ENCODE assay signal across 27 mouse cellular contexts in genomic region chr5:134983111-134983510, GRCm38 (mm10). TPM values are rescaled to one million over a fixed set of nuclear protein-coding genes. Genes with fewer than 3 reads are reported as not detected.
A peak's percentile ranks its signal among the peaks of the same experiment; 100 is the strongest.
DNase-seq lines count a peak whose midpoint lies in the region; ATAC-seq and TF ChIP-seq lines count a peak whose summit lies in the region.
"Had no signal": no experiment of that assay in that cellular context is flagged by ENCODE, and none has a peak within 500 bp of the region (broad histone marks: within the 10 kb centered on the region; RNA-seq: fewer than 3 reads in every experiment).

No protein-coding gene starts in this region.

- TF ChIP-seq CTCF in small intestine, adult 2 months (IDR thresholded peaks at IDR 0.05; ENCODE audit: extremely low read depth, insufficient read length, insufficient replicate concordance, low read depth, low read length) = no peak
- TF ChIP-seq CTCF in cerebellum, adult 2 months (IDR thresholded peaks at IDR 0.05; ENCODE audit: borderline replicate concordance, insufficient read depth, low read depth, low read length) = no peak

- H3K4me2 ChIP-seq in limb, embryonic 11.5 days (ENCODE audit: low read depth, severe bottlenecking) = no peak overlapping the region
- no peak overlapping the region for H3K4me2 ChIP-seq in midbrain, embryonic 11.5 days
- H3K4me2 ChIP-seq in midbrain, embryonic 14.5 days (ENCODE audit: low read length) = no peak overlapping the region
- H3K4me2 ChIP-seq: embryonic facial prominence, embryonic 12.5 days; embryonic facial prominence, embryonic 15.5 days; forebrain, embryonic 12.5 days; forebrain, embryonic 15.5 days; heart, embryonic 12.5 days; heart, embryonic 15.5 days; hindbrain, embryonic 13.5 days had no signal

- no peak for ATAC-seq in limb, embryonic 11.5 days (ENCODE audit: insufficient number of reproducible peaks, low FRiP score, low TSS enrichment, low read depth)
- no peak for ATAC-seq in midbrain, embryonic 11.5 days (ENCODE audit: low FRiP score)
- no peak for ATAC-seq in midbrain, embryonic 14.5 days (ENCODE audit: low FRiP score, low TSS enrichment)
- ATAC-seq: activated CD4-positive, CD25-positive, alpha-beta regulatory T cell, adult 4 months; CD4-positive, CD25-positive, alpha-beta regulatory T cell, adult 4 months; forebrain, embryonic 15.5 days; hindbrain, embryonic 16.5 days had no signal

- H3K27me3 ChIP-seq in limb, embryonic 11.5 days (ENCODE audit: control insufficient read depth, insufficient read depth, low read length) = peaks cover 44% of the 10 kb centered on the region
- H3K27me3 ChIP-seq in limb, embryonic 10.5 days (ENCODE audit: low read depth, poor library complexity, severe bottlenecking) = peaks cover 52% of the 10 kb centered on the region
- peaks cover 34% of the 10 kb centered on the region for H3K27me3 ChIP-seq in midbrain, embryonic 11.5 days (ENCODE audit: control insufficient read depth, insufficient read depth, low read length)
- peaks cover 33% of the 10 kb centered on the region for H3K27me3 ChIP-seq in midbrain, embryonic 14.5 days (ENCODE audit: control insufficient read depth, insufficient read depth, low read length)
- H3K27me3 ChIP-seq in small intestine, adult 2 months (ENCODE audit: control insufficient read depth, insufficient read depth, low read length) = peaks cover 4% of the 10 kb centered on the region; the same call in 1 of the 2 replicates
- no peaks in the 10 kb centered on the region; the same call in 1 of the 2 replicates for H3K27me3 ChIP-seq in cerebellum, adult 2 months (ENCODE audit: control insufficient read depth, insufficient read depth, low read length)

- 94% methylated on average over 1 of the region's 1 CpGs for WGBS in limb, embryonic 11.5 days
- 95% methylated on average over 1 of the region's 1 CpGs for WGBS in limb, embryonic 10.5 days
- WGBS in midbrain, embryonic 11.5 days = 94% methylated on average over 1 of the region's 1 CpGs
- 94% methylated on average over 1 of the region's 1 CpGs for WGBS in midbrain, embryonic 14.5 days
- WGBS in small intestine, adult 2 months = 40% methylated on average over 1 of the region's 1 CpGs
- WGBS in cerebellum, adult 2 months = 100% methylated on average over 1 of the region's 1 CpGs

- 0 out of 2 replicates have a peak overlapping the region, but pooled peaks have one; percentile 21 for H3K27ac ChIP-seq in limb, embryonic 11.5 days (replicated peaks; ENCODE audit: low read depth, low read length)
- H3K27ac ChIP-seq in limb, embryonic 10.5 days = no peak overlapping the region
- H3K27ac ChIP-seq in midbrain, embryonic 11.5 days (ENCODE audit: low read depth, low read length) = no peak overlapping the region
- no peak overlapping the region for H3K27ac ChIP-seq in midbrain, embryonic 14.5 days (replicated peaks; ENCODE audit: low read depth, low read length)
- no peak overlapping the region for H3K27ac ChIP-seq in small intestine, adult 2 months (ENCODE audit: insufficient read depth, low read depth, low read length)
- H3K27ac ChIP-seq in cerebellum, adult 2 months (ENCODE audit: insufficient read depth, low read length) = no peak overlapping the region
- H3K27ac ChIP-seq: embryonic facial prominence, embryonic 15.5 days; forebrain, embryonic 12.5 days; forebrain, embryonic 15.5 days; heart, embryonic 15.5 days; hindbrain, embryonic 13.5 days had no signal

- H3K36me3 ChIP-seq in limb, embryonic 11.5 days (ENCODE audit: control insufficient read depth, insufficient read depth, low read length) = no peaks in the 10 kb centered on the region
- H3K36me3 ChIP-seq in limb, embryonic 10.5 days = no peaks in the 10 kb centered on the region
- no peaks in the 10 kb centered on the region for H3K36me3 ChIP-seq in midbrain, embryonic 11.5 days (ENCODE audit: control insufficient read depth, insufficient read depth, low read length)
- no peaks in the 10 kb centered on the region for H3K36me3 ChIP-seq in midbrain, embryonic 14.5 days (ENCODE audit: control insufficient read depth, insufficient read depth, low read length)
- H3K36me3 ChIP-seq in small intestine, adult 2 months (ENCODE audit: control insufficient read depth, insufficient read depth, low read length) = no peaks in the 10 kb centered on the region
- H3K36me3 ChIP-seq: embryonic facial prominence, embryonic 12.5 days; embryonic facial prominence, embryonic 15.5 days; forebrain, embryonic 12.5 days; forebrain, embryonic 15.5 days; heart, embryonic 12.5 days; heart, embryonic 15.5 days; hindbrain, embryonic 10.5 days; hindbrain, embryonic 13.5 days had no signal

- H3K4me1 ChIP-seq in limb, embryonic 11.5 days (ENCODE audit: control insufficient read depth, insufficient read depth, low read length) = peaks cover 10% of the 10 kb centered on the region
- peaks cover 17% of the 10 kb centered on the region for H3K4me1 ChIP-seq in limb, embryonic 10.5 days
- H3K4me1 ChIP-seq in midbrain, embryonic 11.5 days (ENCODE audit: control insufficient read depth, insufficient read depth, low read length) = peaks cover 11% of the 10 kb centered on the region; the same call in 1 of the 2 replicates
- peaks cover 13% of the 10 kb centered on the region; the same call in 1 of the 2 replicates for H3K4me1 ChIP-seq in midbrain, embryonic 14.5 days (ENCODE audit: control insufficient read depth, insufficient read depth, low read length)
- H3K4me1 ChIP-seq in small intestine, adult 2 months (ENCODE audit: control insufficient read depth, insufficient read depth, insufficient read length, low read length) = peaks cover 29% of the 10 kb centered on the region
- H3K4me1 ChIP-seq in cerebellum, adult 2 months (ENCODE audit: control insufficient read depth, insufficient read depth, low read length) = no peaks in the 10 kb centered on the region

- H3K9me3 ChIP-seq in limb, embryonic 11.5 days (ENCODE audit: control insufficient read depth, low read length) = no peaks in the 10 kb centered on the region
- H3K9me3 ChIP-seq in limb, embryonic 10.5 days (replicated peaks) = no peaks in the 10 kb centered on the region
- no peaks in the 10 kb centered on the region for H3K9me3 ChIP-seq in midbrain, embryonic 11.5 days (ENCODE audit: control insufficient read depth, low read length)
- H3K9me3 ChIP-seq in midbrain, embryonic 14.5 days (ENCODE audit: control insufficient read depth, low read length) = no peaks in the 10 kb centered on the region
- H3K9me3 ChIP-seq: embryonic facial prominence, embryonic 12.5 days; embryonic facial prominence, embryonic 15.5 days; forebrain, embryonic 12.5 days; forebrain, embryonic 15.5 days; heart, embryonic 12.5 days; heart, embryonic 15.5 days; hindbrain, embryonic 10.5 days; hindbrain, embryonic 13.5 days had no signal

- no peak overlapping the region for H3K4me3 ChIP-seq in limb, embryonic 11.5 days (ENCODE audit: low read depth, low read length)
- no peak overlapping the region for H3K4me3 ChIP-seq in limb, embryonic 10.5 days
- no peak overlapping the region for H3K4me3 ChIP-seq in midbrain, embryonic 11.5 days (ENCODE audit: low read depth, low read length)
- no peak overlapping the region for H3K4me3 ChIP-seq in midbrain, embryonic 14.5 days (replicated peaks; ENCODE audit: low read depth, low read length)
- no peak overlapping the region for H3K4me3 ChIP-seq in small intestine, adult 2 months (ENCODE audit: low read depth, low read length)
- no peak overlapping the region for H3K4me3 ChIP-seq in cerebellum, adult 2 months (replicated peaks; ENCODE audit: insufficient read depth, low read depth, low read length)
- H3K4me3 ChIP-seq: embryonic facial prominence, embryonic 12.5 days; embryonic facial prominence, embryonic 15.5 days; forebrain, embryonic 12.5 days; forebrain, embryonic 15.5 days; heart, embryonic 12.5 days; heart, embryonic 15.5 days; hindbrain, embryonic 10.5 days; hindbrain, embryonic 13.5 days had no signal

- no peak overlapping the region for H3K9ac ChIP-seq in limb, embryonic 11.5 days (ENCODE audit: low read length)
- H3K9ac ChIP-seq in midbrain, embryonic 11.5 days (ENCODE audit: low read length) = no peak overlapping the region
- no peak overlapping the region for H3K9ac ChIP-seq in midbrain, embryonic 14.5 days (replicated peaks; ENCODE audit: low read length)
- H3K9ac ChIP-seq: embryonic facial prominence, embryonic 12.5 days; embryonic facial prominence, embryonic 15.5 days; forebrain, embryonic 12.5 days; forebrain, embryonic 15.5 days; heart, embryonic 12.5 days; heart, embryonic 15.5 days had no signal

- peak; percentile 19; the same call in 1 of the 2 replicates for TF ChIP-seq POLR2A in small intestine, adult 2 months (IDR thresholded peaks at IDR 0.05; ENCODE audit: low read depth, low read length)
- TF ChIP-seq POLR2A in cerebellum, adult 2 months (IDR thresholded peaks at IDR 0.05; ENCODE audit: borderline replicate concordance, insufficient read depth, low read length) = no peak

- no peak for DNase-seq in limb, embryonic 11.5 days (ENCODE audit: low spot score)
- DNase-seq in limb, embryonic 10.5 days (ENCODE audit: low spot score) = no peak
- peak; percentile 49 for DNase-seq in midbrain, embryonic 11.5 days (ENCODE audit: low spot score, missing footprints)
- no peak for DNase-seq in midbrain, embryonic 14.5 days
- DNase-seq in cerebellum, adult 2 months = no peak
- DNase-seq: adrenal gland, postnatal 10 days; adrenal gland, postnatal 36 days; cerebellum, adult 18-20 months; cerebellum, adult 9-11 months; cerebellum, postnatal 25 days; gastrocnemius, postnatal 25 days; heart, adult 18-20 months; heart, postnatal 10 days; heart, postnatal 36 days had no signal

RNA-seq across cellular contexts. Expression of gene Cldn3, which starts 2.9 kb away (rescaled TPM):
- polyA plus RNA-seq in limb, embryonic 11.5 days (2014; fragmentation: Nextera tagmentation; extraction: Ambion mirVana) = 3.4 and 4.3 TPM in 2 replicates
- 8.3 and 10.3 TPM in 2 replicates for polyA plus RNA-seq in limb, embryonic 10.5 days (2016; fragmentation: Nextera tagmentation; extraction: Ambion mirVana)
- 0.59 and 1.4 TPM in 2 replicates for polyA plus RNA-seq in midbrain, embryonic 11.5 days (2014; fragmentation: Nextera tagmentation; extraction: Ambion mirVana)
- 0.81 and 1.3 TPM in 2 replicates for polyA plus RNA-seq in midbrain, embryonic 14.5 days (2014; fragmentation: Nextera tagmentation; extraction: Ambion mirVana)
- polyA plus RNA-seq in small intestine, adult 2 months (2012; rRNA removed) = 1,043 and 2,448 TPM in 2 replicates
- 0.52 and 0.67 TPM in 2 replicates for polyA plus RNA-seq in cerebellum, adult 2 months (2012; rRNA removed)
- polyA plus RNA-seq: activated CD4-positive, CD25-positive, alpha-beta regulatory T cell, adult 4 months; C2C12; CD4-positive, CD25-positive, alpha-beta regulatory T cell, adult 4 months had no signal

RNA-seq across cellular contexts. Expression of gene Abhd11, which starts 25.8 kb away (rescaled TPM):
- 27.8 and 28.5 TPM in 2 replicates for polyA plus RNA-seq in limb, embryonic 11.5 days (2014; fragmentation: Nextera tagmentation; extraction: Ambion mirVana)
- 23.5 and 30.1 TPM in 2 replicates for polyA plus RNA-seq in limb, embryonic 10.5 days (2016; fragmentation: Nextera tagmentation; extraction: Ambion mirVana)
- polyA plus RNA-seq in midbrain, embryonic 11.5 days (2014; fragmentation: Nextera tagmentation; extraction: Ambion mirVana) = 37.8 and 41.2 TPM in 2 replicates
- polyA plus RNA-seq in midbrain, embryonic 14.5 days (2014; fragmentation: Nextera tagmentation; extraction: Ambion mirVana) = 58.0 and 81.5 TPM in 2 replicates
- polyA plus RNA-seq in small intestine, adult 2 months (2012; rRNA removed) = 48.1 and 90.7 TPM in 2 replicates
- 59.0 and 65.1 TPM in 2 replicates for polyA plus RNA-seq in cerebellum, adult 2 months (2012; rRNA removed)

RNA-seq across cellular contexts. Expression of gene Cldn4, which starts 36.4 kb away (rescaled TPM):
- polyA plus RNA-seq in limb, embryonic 11.5 days (2014; fragmentation: Nextera tagmentation; extraction: Ambion mirVana) = 13.6 and 13.9 TPM in 2 replicates
- polyA plus RNA-seq in limb, embryonic 10.5 days (2016; fragmentation: Nextera tagmentation; extraction: Ambion mirVana) = 9.8 and 10.0 TPM in 2 replicates
- polyA plus RNA-seq in midbrain, embryonic 11.5 days (2014; fragmentation: Nextera tagmentation; extraction: Ambion mirVana) = 2.5 and 2.7 TPM in 2 replicates
- not detected in 2 replicates for polyA plus RNA-seq in midbrain, embryonic 14.5 days (2014; fragmentation: Nextera tagmentation; extraction: Ambion mirVana)
- polyA plus RNA-seq in small intestine, adult 2 months (2012; rRNA removed) = 112 and 571 TPM in 2 replicates
- 0.07 TPM in 1 of 2 replicates, not detected in the other for polyA plus RNA-seq in cerebellum, adult 2 months (2012; rRNA removed)
- polyA plus RNA-seq: activated CD4-positive, CD25-positive, alpha-beta regulatory T cell, adult 4 months; forebrain, embryonic 15.5 days; hindbrain, embryonic 13.5 days; hindbrain, embryonic 16.5 days had no signal

RNA-seq across cellular contexts. Expression of gene Stx1a, which starts 40.2 kb away (rescaled TPM):
- polyA plus RNA-seq in limb, embryonic 11.5 days (2014; fragmentation: Nextera tagmentation; extraction: Ambion mirVana) = 8.2 and 10.2 TPM in 2 replicates
- 7.5 and 8.1 TPM in 2 replicates for polyA plus RNA-seq in limb, embryonic 10.5 days (2016; fragmentation: Nextera tagmentation; extraction: Ambion mirVana)
- 16.1 and 17.7 TPM in 2 replicates for polyA plus RNA-seq in midbrain, embryonic 11.5 days (2014; fragmentation: Nextera tagmentation; extraction: Ambion mirVana)
- 106 and 137 TPM in 2 replicates for polyA plus RNA-seq in midbrain, embryonic 14.5 days (2014; fragmentation: Nextera tagmentation; extraction: Ambion mirVana)
- polyA plus RNA-seq in small intestine, adult 2 months (2012; rRNA removed) = 4.6 and 5.1 TPM in 2 replicates
- polyA plus RNA-seq in cerebellum, adult 2 months (2012; rRNA removed) = 12.1 and 12.4 TPM in 2 replicates

RNA-seq across cellular contexts. Expression of gene Mettl27, which starts 50.9 kb away (rescaled TPM):
- 13.7 and 17.2 TPM in 2 replicates for polyA plus RNA-seq in limb, embryonic 11.5 days (2014; fragmentation: Nextera tagmentation; extraction: Ambion mirVana)
- polyA plus RNA-seq in limb, embryonic 10.5 days (2016; fragmentation: Nextera tagmentation; extraction: Ambion mirVana) = 11.0 and 16.5 TPM in 2 replicates
- 9.1 and 9.2 TPM in 2 replicates for polyA plus RNA-seq in midbrain, embryonic 11.5 days (2014; fragmentation: Nextera tagmentation; extraction: Ambion mirVana)
- polyA plus RNA-seq in midbrain, embryonic 14.5 days (2014; fragmentation: Nextera tagmentation; extraction: Ambion mirVana) = 6.0 and 6.3 TPM in 2 replicates
- polyA plus RNA-seq in small intestine, adult 2 months (2012; rRNA removed) = 8.2 and 21.4 TPM in 2 replicates
- polyA plus RNA-seq in cerebellum, adult 2 months (2012; rRNA removed) = 9.5 and 10.9 TPM in 2 replicates

Comparison
In these comparisons a context has a peak if more than half of its experiments do, and no peak if none do; other contexts are left out.
1. RNA of gene Cldn3, which starts 2.9 kb away (polyA plus RNA-seq): 1,043 to 2,448 TPM in small intestine, adult 2 months; 8.3 to 10.3 TPM in limb, embryonic 10.5 days, 3.4 to 4.3 TPM in limb, embryonic 11.5 days, 0.59 to 1.4 TPM in midbrain, embryonic 11.5 days, 0.81 to 1.3 TPM in midbrain, embryonic 14.5 days and 0.52 to 0.67 TPM in cerebellum, adult 2 months; every median in the first group is over 10 times any median in the second.